Mouse (Mus musculus) ES-E14 (cell line): ENCODE measurements around the gene Helz2. TPM values are rescaled to one million over a fixed set of nuclear protein-coding genes. Genes with fewer than 3 reads are reported as not detected.

Source experiments
- DNase-seq: peaks from one replicate; pipeline ENCODE4 v3.0.0-alpha.2; 2013; ENCODE audit warnings: low read depth, low spot score
- H3K27ac ChIP-seq: 2 replicates; pipeline ENCODE4 v1.5.1; 2012; ENCODE audit warnings: low read depth, mild to moderate bottlenecking, low read length, moderate library complexity, mixed read lengths; ENCODE audit not compliant: poor library complexity, insufficient read depth, severe bottlenecking
- H3K36me3 ChIP-seq: 2 replicates; pipeline ENCODE4 v1.6.1; 2012; ENCODE audit warnings: mild to moderate bottlenecking, low read length, moderate library complexity, mixed read lengths; ENCODE audit not compliant: control insufficient read depth, poor library complexity, insufficient read depth, severe bottlenecking
- H3K4me1 ChIP-seq, 2 experiments: fragments of 150-350 bp in 1 of 2; sonication (generic) in 1 of 2; 2 replicates each; pipeline ENCODE4 v1.6.1; 2012; ENCODE audit warnings: low read length in 2 of 2, mild to moderate bottlenecking in 1 of 2, mixed read lengths in 1 of 2; ENCODE audit not compliant: control insufficient read depth in 2 of 2, insufficient read depth in 2 of 2, poor library complexity in 1 of 2
- H3K4me3 ChIP-seq, 2 experiments: fragments of 150-350 bp in 1 of 2; sonication (generic) in 1 of 2; 2 replicates each; pipeline ENCODE4 v1.5.1; 2012; ENCODE audit warnings: low read length in 2 of 2, low read depth in 1 of 2, mild to moderate bottlenecking in 1 of 2, mixed read lengths in 1 of 2; ENCODE audit not compliant: insufficient read depth in 1 of 2, poor library complexity in 1 of 2, severe bottlenecking in 1 of 2
- H3K9ac ChIP-seq: 2 replicates; pipeline ENCODE4 v1.6.1; 2012; ENCODE audit warnings: low read depth, mild to moderate bottlenecking, low read length, mixed read lengths; ENCODE audit not compliant: poor library complexity, insufficient read depth, severe bottlenecking
- H3K9me3 ChIP-seq: fragments of 150-350 bp; sonication (generic); 2 replicates; pipeline ENCODE4 v1.6.1; 2012; ENCODE audit warnings: low read depth, mild to moderate bottlenecking, low read length; ENCODE audit not compliant: control insufficient read depth, insufficient read depth
- CHD2 ChIP-seq: IDR thresholded peaks from 2 replicates; pipeline ENCODE4 v1.6.1; 2014; ENCODE audit warnings: mild to moderate bottlenecking, low read depth, low read length, inconsistent platforms
- HCFC1 ChIP-seq: IDR thresholded peaks from 2 replicates; pipeline ENCODE4 v1.6.1; 2012; ENCODE audit warnings: low read length, inconsistent platforms, borderline replicate concordance; ENCODE audit not compliant: insufficient read depth
- MAFK ChIP-seq: IDR thresholded peaks from 2 replicates; pipeline ENCODE4 v1.6.1; 2014; ENCODE audit warnings: mild to moderate bottlenecking, low read depth, low read length, inconsistent platforms; ENCODE audit not compliant: insufficient read depth
- ZC3H11A ChIP-seq: IDR thresholded peaks from 2 replicates; pipeline ENCODE4 v1.6.1; 2012; ENCODE audit warnings: low read depth, mild to moderate bottlenecking, inconsistent platforms, low read length, borderline replicate concordance
- ZNF384 ChIP-seq: IDR thresholded peaks from 2 replicates; pipeline ENCODE4 v1.6.1; 2012; ENCODE audit warnings: low read depth, low read length, inconsistent platforms
- in situ Hi-C, 2 experiments: fragments of 600-800 bp; cut with MboI; formaldehyde crosslinking; loops; one replicate each; pipeline ENCODE4 v1.15.1; 2025; ENCODE audit warnings: low sequenced_read_pairs in 2 of 2, inconsistent platforms in 1 of 2; ENCODE audit not compliant: unreplicated experiment in 2 of 2
- total RNA-seq: library from RNA; depleted of rRNA; stranded (reverse); fragments of 300-350 nt; gene quantifications from 2 replicates; pipeline ENCODE4 v1.2.3, GENCODE M21; 2012

Gene Helz2
- total RNA-seq, 1 experiment: 2.2 TPM

DNA sequence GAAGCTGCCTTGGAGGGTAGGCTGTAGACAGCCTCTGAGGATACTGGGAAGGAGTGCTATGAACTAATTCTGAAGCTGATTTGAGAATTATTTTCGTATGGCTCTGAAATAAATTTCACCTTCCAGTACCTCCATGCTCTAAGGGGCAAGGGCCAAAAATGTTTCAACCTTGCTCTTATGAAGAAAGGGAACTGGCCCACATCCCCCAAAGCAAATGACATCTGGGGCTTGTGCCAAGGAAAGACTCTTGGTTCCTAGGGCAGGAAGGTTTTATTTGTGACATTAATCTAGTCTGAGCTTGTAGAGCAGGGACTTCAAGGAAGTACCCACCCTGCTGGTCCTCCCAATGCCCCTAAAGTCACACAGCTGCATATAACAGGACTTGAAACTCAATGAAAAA is 10.0 kb upstream of the Helz2 start:
- H3K9ac ChIP-seq: no peak overlapping the region
- H3K27ac ChIP-seq: no peak overlapping the region
- in situ Hi-C loops: no loop called here
- no peak overlapping the region for H3K4me3 ChIP-seq
- peaks cover 22% of the 10 kb centered on the region for H3K36me3 ChIP-seq
- no peaks in the 10 kb centered on the region for H3K9me3 ChIP-seq
- no peak for DNase-seq
- TF ChIP-seq ZC3H11A (no peak), ZNF384 (no peak), CHD2 (no peak), MAFK (no peak), HCFC1 (no peak)
- H3K4me1 ChIP-seq: no peaks in the 10 kb centered on the region

DNA sequence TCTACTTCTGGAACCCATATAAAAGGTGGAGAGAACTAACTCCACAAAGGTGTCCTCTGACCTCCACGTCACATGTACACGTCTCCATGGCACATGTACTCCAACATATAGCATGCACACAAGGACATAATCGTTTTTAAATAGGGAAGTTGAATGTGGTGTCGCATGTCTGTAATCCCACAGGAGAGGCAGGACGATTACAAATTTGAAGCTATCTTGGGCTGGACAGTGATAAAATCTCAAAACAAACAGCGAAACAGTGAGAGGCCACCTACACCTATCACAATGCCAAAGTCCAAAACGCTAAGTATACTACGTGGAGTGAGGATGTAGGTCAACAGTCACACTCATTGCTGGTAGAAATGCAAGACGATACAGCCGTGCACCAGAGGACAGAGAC is 7.4 kb upstream of the Helz2 start:
- peaks cover 11% of the 10 kb centered on the region for H3K36me3 ChIP-seq
- no peaks in the 10 kb centered on the region for H3K9me3 ChIP-seq
- peaks cover 1 to 7% of the 10 kb centered on the region in 2 experiments; a peak in 3 of 4 replicates for H3K4me1 ChIP-seq
- H3K9ac ChIP-seq: no peak overlapping the region
- in situ Hi-C loops: no loop called here
- H3K27ac ChIP-seq: no peak overlapping the region
- no peak for TF ChIP-seq ZNF384
- no peak for TF ChIP-seq HCFC1
- no peak for TF ChIP-seq MAFK
- TF ChIP-seq CHD2: no peak
- TF ChIP-seq ZC3H11A: no peak
- H3K4me3 ChIP-seq: no peak overlapping the region
- DNase-seq: no peak

- DNase-seq: no peak
- in situ Hi-C loops: no loop called here
- peaks cover 9 to 11% of the 10 kb centered on the region in 2 experiments for H3K4me1 ChIP-seq
Measured at GRCm38 (mm10) chr2:181245031-181245430, 3.2 kb upstream of the Helz2 start.

GRCm38 (mm10) chr2:181243706-181244394 is 2.0 kb upstream of the Helz2 start:
- Histone ChIP-seq H3K9me3 (no peaks in the 10 kb centered on the region), H3K36me3 (no peaks in the 10 kb centered on the region), H3K27ac (peak overlapping the region; percentile 9; the same call in 1 of the 2 replicates), H3K4me3 (peak overlapping the region; percentile 35 to 66), H3K4me1 (peaks cover 9 to 11% of the 10 kb centered on the region in 2 experiments), H3K9ac (peak overlapping the region; percentile 44; the same call in 1 of the 2 replicates)
- in situ Hi-C loops: no loop called here
- DNase-seq: peak; percentile 47
- no peak for TF ChIP-seq HCFC1
- no peak for TF ChIP-seq ZC3H11A
- TF ChIP-seq CHD2: no peak
- TF ChIP-seq ZNF384: no peak
- 0 out of 2 replicates have a peak, but pooled peaks have one; percentile 42 for TF ChIP-seq MAFK

More at GRCm38 (mm10) chr2:181245031-181245430, 3.2 kb upstream of the Helz2 start:
- H3K4me3 ChIP-seq: no peak overlapping the region
- no peaks in the 10 kb centered on the region for H3K36me3 ChIP-seq
- no peak overlapping the region for H3K9ac ChIP-seq
- no peak for TF ChIP-seq CHD2
- no peak for TF ChIP-seq ZC3H11A
- no peak for TF ChIP-seq ZNF384
- no peaks in the 10 kb centered on the region for H3K9me3 ChIP-seq
- H3K27ac ChIP-seq: no peak overlapping the region; the same call in 1 of the 2 replicates

GRCm38 (mm10) chr2:181242314-181242665 is 463 bp upstream of the Helz2 start:
- no peak overlapping the region for H3K9ac ChIP-seq
- H3K4me1 ChIP-seq: peaks cover 9 to 11% of the 10 kb centered on the region in 2 experiments
- H3K36me3 ChIP-seq: no peaks in the 10 kb centered on the region
- H3K9me3 ChIP-seq: no peaks in the 10 kb centered on the region
- H3K4me3 ChIP-seq: no peak overlapping the region
- in situ Hi-C loops: no loop called here
- no peak overlapping the region for H3K27ac ChIP-seq
- TF ChIP-seq CHD2 (no peak), HCFC1 (no peak), ZNF384 (no peak), ZC3H11A (no peak), MAFK (no peak)
- no peak for DNase-seq
